Mouse (Mus musculus): ENCODE data around the gene Smdt1. TPM values are rescaled to one million over a fixed set of nuclear protein-coding genes. Genes with fewer than 3 reads are reported as not detected.

The Smdt1 gene
- polyA plus RNA-seq, 1 experiment from 2014 or later = 233 TPM

- no peak for DNase-seq (ENCODE audit: low spot score)
- H3K4me1 ChIP-seq (replicated peaks; ENCODE audit: control insufficient read depth, insufficient read depth, low read length) = no peaks in the 10 kb centered on the region
- H3K4me3 ChIP-seq (ENCODE audit: low read depth, low read length) = no peak overlapping the region
- no peaks in the 10 kb centered on the region for H3K27me3 ChIP-seq (replicated peaks; ENCODE audit: control insufficient read depth, insufficient read depth, low read length)
- ATAC-seq (replicated peaks; ENCODE audit: low FRiP score) = no peak
- WGBS = 87% methylated on average over 6 of the region's 6 CpGs
- H3K27ac ChIP-seq (ENCODE audit: low read depth, low read length) = no peak overlapping the region
- no peaks in the 10 kb centered on the region for H3K9me3 ChIP-seq (ENCODE audit: control insufficient read depth, low read length)
- no peak overlapping the region for H3K4me2 ChIP-seq
- H3K36me3 ChIP-seq (ENCODE audit: control insufficient read depth, insufficient read depth, low read length) = no peaks in the 10 kb centered on the region
- H3K9ac ChIP-seq (ENCODE audit: low read depth, low read length) = no peak overlapping the region
Observed at GRCm38 (mm10) chr15:82317839-82318238, 20.9 kb upstream of the Smdt1 start.

GRCm38 (mm10) chr15:82319613-82320012 lies 19.1 kb upstream of the Smdt1 start:
- Histone ChIP-seq H3K9me3 (ENCODE audit: control insufficient read depth, low read length) (no peaks in the 10 kb centered on the region), H3K9ac (ENCODE audit: low read depth, low read length) (no peak overlapping the region), H3K4me1 (replicated peaks; ENCODE audit: control insufficient read depth, insufficient read depth, low read length) (0 out of 2 replicates have a peak, but pooled peaks cover 4% of the 10 kb centered on the region), H3K27me3 (replicated peaks; ENCODE audit: control insufficient read depth, insufficient read depth, low read length) (no peaks in the 10 kb centered on the region), H3K4me3 (ENCODE audit: low read depth, low read length) (no peak overlapping the region), H3K36me3 (ENCODE audit: control insufficient read depth, insufficient read depth, low read length) (no peaks in the 10 kb centered on the region), H3K4me2 (no peak overlapping the region), H3K27ac (ENCODE audit: low read depth, low read length) (no peak overlapping the region)
- DNase-seq (ENCODE audit: low spot score) (no peak), ATAC-seq (replicated peaks; ENCODE audit: low FRiP score) (no peak)
- WGBS = 66% methylated on average over 1 of the region's 1 CpGs

- no peaks in the 10 kb centered on the region for H3K36me3 ChIP-seq (ENCODE audit: control insufficient read depth, insufficient read depth, low read length)
- no peak overlapping the region for H3K4me2 ChIP-seq
Observed at GRCm38 (mm10) chr15:82322195-82322594, 16.6 kb upstream of the Smdt1 start.

GRCm38 (mm10) chr15:82325382-82325781 lies 13.4 kb upstream of the Smdt1 start:
- no peaks in the 10 kb centered on the region for H3K27me3 ChIP-seq (replicated peaks; ENCODE audit: control insufficient read depth, insufficient read depth, low read length)
- no peaks in the 10 kb centered on the region for H3K9me3 ChIP-seq (ENCODE audit: control insufficient read depth, low read length)
- WGBS = 60% methylated on average over 2 of the region's 2 CpGs
- 0 out of 2 replicates have a peak, but pooled peaks cover 7% of the 10 kb centered on the region for H3K4me1 ChIP-seq (replicated peaks; ENCODE audit: control insufficient read depth, insufficient read depth, low read length)
- no peak overlapping the region for H3K9ac ChIP-seq (ENCODE audit: low read depth, low read length)
- DNase-seq (ENCODE audit: low spot score) = no peak
- no peak overlapping the region for H3K4me3 ChIP-seq (ENCODE audit: low read depth, low read length)
- no peak overlapping the region for H3K4me2 ChIP-seq
- no peak for ATAC-seq (replicated peaks; ENCODE audit: low FRiP score)
- H3K27ac ChIP-seq (ENCODE audit: low read depth, low read length) = no peak overlapping the region
- H3K36me3 ChIP-seq (ENCODE audit: control insufficient read depth, insufficient read depth, low read length) = peaks cover 8% of the 10 kb centered on the region

More at GRCm38 (mm10) chr15:82322195-82322594, 16.6 kb upstream of the Smdt1 start:
- ATAC-seq (replicated peaks; ENCODE audit: low FRiP score) (no peak), DNase-seq (ENCODE audit: low spot score) (no peak)
- H3K9ac ChIP-seq (ENCODE audit: low read depth, low read length) = no peak overlapping the region
- no peaks in the 10 kb centered on the region for H3K9me3 ChIP-seq (ENCODE audit: control insufficient read depth, low read length)
- 0 out of 2 replicates have a peak, but pooled peaks cover 4% of the 10 kb centered on the region for H3K4me1 ChIP-seq (replicated peaks; ENCODE audit: control insufficient read depth, insufficient read depth, low read length)
- WGBS = 78% methylated on average over 8 of the region's 8 CpGs
- H3K27me3 ChIP-seq (replicated peaks; ENCODE audit: control insufficient read depth, insufficient read depth, low read length) = no peaks in the 10 kb centered on the region
- H3K27ac ChIP-seq (ENCODE audit: low read depth, low read length) = no peak overlapping the region
- no peak overlapping the region for H3K4me3 ChIP-seq (ENCODE audit: low read depth, low read length)

- Histone ChIP-seq H3K4me3 (ENCODE audit: low read depth, low read length) (no peak overlapping the region), H3K36me3 (ENCODE audit: control insufficient read depth, insufficient read depth, low read length) (peaks cover 12% of the 10 kb centered on the region), H3K27ac (ENCODE audit: low read depth, low read length) (no peak overlapping the region), H3K4me1 (replicated peaks; ENCODE audit: control insufficient read depth, insufficient read depth, low read length) (peaks cover 33% of the 10 kb centered on the region), H3K9ac (ENCODE audit: low read depth, low read length) (no peak overlapping the region), H3K27me3 (replicated peaks; ENCODE audit: control insufficient read depth, insufficient read depth, low read length) (no peaks in the 10 kb centered on the region), H3K9me3 (ENCODE audit: control insufficient read depth, low read length) (no peaks in the 10 kb centered on the region), H3K4me2 (no peak overlapping the region)
- 96% methylated on average over 4 of the region's 4 CpGs for WGBS
- no peak for ATAC-seq (replicated peaks; ENCODE audit: low FRiP score)
- DNase-seq (ENCODE audit: low spot score) = no peak
Observed at GRCm38 (mm10) chr15:82335194-82335593, 3.6 kb upstream of the Smdt1 start.

- H3K4me1 ChIP-seq (replicated peaks; ENCODE audit: control insufficient read depth, insufficient read depth, low read length) = peaks cover 40% of the 10 kb centered on the region
- no peak overlapping the region for H3K4me3 ChIP-seq (ENCODE audit: low read depth, low read length)
- H3K9ac ChIP-seq (ENCODE audit: low read depth, low read length) = no peak overlapping the region
- WGBS = 89% methylated on average over 12 of the region's 12 CpGs
- no peak for ATAC-seq (replicated peaks; ENCODE audit: low FRiP score)
- DNase-seq (ENCODE audit: low spot score) = no peak
- peaks cover 8% of the 10 kb centered on the region; the same call in 1 of the 2 replicates for H3K36me3 ChIP-seq (ENCODE audit: control insufficient read depth, insufficient read depth, low read length)
- H3K4me2 ChIP-seq = no peak overlapping the region
- no peak overlapping the region for H3K27ac ChIP-seq (ENCODE audit: low read depth, low read length)
- H3K9me3 ChIP-seq (ENCODE audit: control insufficient read depth, low read length) = no peaks in the 10 kb centered on the region
- no peaks in the 10 kb centered on the region for H3K27me3 ChIP-seq (replicated peaks; ENCODE audit: control insufficient read depth, insufficient read depth, low read length)
Observed at GRCm38 (mm10) chr15:82336629-82337028, 2.1 kb upstream of the Smdt1 start.

GRCm38 (mm10) chr15:82337875-82338274 lies 884 bp upstream of the Smdt1 start:
- H3K4me2 ChIP-seq = peak overlapping the region; percentile 97
- H3K9me3 ChIP-seq (ENCODE audit: control insufficient read depth, low read length) = no peaks in the 10 kb centered on the region
- ATAC-seq (replicated peaks; ENCODE audit: low FRiP score) = no peak
- no peak for DNase-seq (ENCODE audit: low spot score)
- H3K9ac ChIP-seq (ENCODE audit: low read depth, low read length) = peak overlapping the region; percentile 69
- H3K27ac ChIP-seq (ENCODE audit: low read depth, low read length) = peak overlapping the region; percentile 16; the same call in 1 of the 2 replicates
- H3K4me1 ChIP-seq (replicated peaks; ENCODE audit: control insufficient read depth, insufficient read depth, low read length) = peaks cover 50% of the 10 kb centered on the region
- no peaks in the 10 kb centered on the region for H3K27me3 ChIP-seq (replicated peaks; ENCODE audit: control insufficient read depth, insufficient read depth, low read length)
- peaks cover 7% of the 10 kb centered on the region; the same call in 1 of the 2 replicates for H3K36me3 ChIP-seq (ENCODE audit: control insufficient read depth, insufficient read depth, low read length)
- peak overlapping the region; percentile 63 for H3K4me3 ChIP-seq (ENCODE audit: low read depth, low read length)
- WGBS = 18% methylated on average over 4 of the region's 4 CpGs

- Histone ChIP-seq H3K4me3 (ENCODE audit: low read depth, low read length) (peak overlapping the region; percentile 63), H3K4me1 (replicated peaks; ENCODE audit: control insufficient read depth, insufficient read depth, low read length) (peaks cover 63% of the 10 kb centered on the region), H3K36me3 (ENCODE audit: control insufficient read depth, insufficient read depth, low read length) (peaks cover 13% of the 10 kb centered on the region; the same call in 1 of the 2 replicates), H3K9me3 (ENCODE audit: control insufficient read depth, low read length) (no peaks in the 10 kb centered on the region), H3K9ac (ENCODE audit: low read depth, low read length) (peak overlapping the region; percentile 96), H3K27ac (ENCODE audit: low read depth, low read length) (peak overlapping the region; percentile 99), H3K4me2 (peak overlapping the region; percentile 97), H3K27me3 (replicated peaks; ENCODE audit: control insufficient read depth, insufficient read depth, low read length) (no peaks in the 10 kb centered on the region)
- ATAC-seq (replicated peaks; ENCODE audit: low FRiP score) (no peak), DNase-seq (ENCODE audit: low spot score) (no peak)
- WGBS = 48% methylated on average over 10 of the region's 10 CpGs
Observed at GRCm38 (mm10) chr15:82339150-82339549, 391 bp downstream of the Smdt1 start.

GRCm38 (mm10) chr15:82339634-82340254 lies 985 bp downstream of the Smdt1 start:
- ATAC-seq (replicated peaks; ENCODE audit: low FRiP score) = no peak
- DNase-seq (ENCODE audit: low spot score) = no peak
- WGBS = 46% methylated on average over 8 of the region's 8 CpGs
- peaks cover 68% of the 10 kb centered on the region for H3K4me1 ChIP-seq (replicated peaks; ENCODE audit: control insufficient read depth, insufficient read depth, low read length)
- peak overlapping the region; percentile 96 for H3K9ac ChIP-seq (ENCODE audit: low read depth, low read length)
- peaks cover 12% of the 10 kb centered on the region; the same call in 1 of the 2 replicates for H3K36me3 ChIP-seq (ENCODE audit: control insufficient read depth, insufficient read depth, low read length)
- H3K27me3 ChIP-seq (replicated peaks; ENCODE audit: control insufficient read depth, insufficient read depth, low read length) = no peaks in the 10 kb centered on the region
- H3K4me2 ChIP-seq = peak overlapping the region; percentile 97
- no peaks in the 10 kb centered on the region for H3K9me3 ChIP-seq (ENCODE audit: control insufficient read depth, low read length)
- H3K27ac ChIP-seq (ENCODE audit: low read depth, low read length) = peak overlapping the region; percentile 99
- peak overlapping the region; percentile 72; the same call in 1 of the 2 replicates for H3K4me3 ChIP-seq (ENCODE audit: low read depth, low read length)
